Comparison of ENCODE assay signal across 9 mouse cellular contexts in genomic region chr7:45621443-45621842, GRCm38 (mm10). TPM values are rescaled to one million over a fixed set of nuclear protein-coding genes. Genes with fewer than 3 reads are reported as not detected.
DNase-seq lines count a peak whose midpoint lies in the region; ATAC-seq lines count a peak whose summit lies in the region.
"Had no signal": no experiment of that assay in that cellular context is flagged by ENCODE, and none has a peak within 500 bp of the region (broad histone marks: within the 10 kb centered on the region; RNA-seq: fewer than 3 reads in every experiment).

Gene Izumo1, plus strand, starts transcription at chr7:45621811.

- H3K27me3 ChIP-seq in intestine, embryonic 15.5 days (replicated peaks) = peaks cover 24% of the 10 kb centered on the region
- peaks cover 12% of the 10 kb centered on the region for H3K27me3 ChIP-seq in intestine, embryonic 16.5 days (replicated peaks; ENCODE audit: control insufficient read depth, insufficient read depth, low read length)
- peaks cover 61% of the 10 kb centered on the region for H3K27me3 ChIP-seq in embryonic facial prominence, embryonic 10.5 days (replicated peaks; ENCODE audit: low read depth, poor library complexity, severe bottlenecking)
- peaks cover 42% of the 10 kb centered on the region for H3K27me3 ChIP-seq in forebrain, embryonic 13.5 days

- H3K27ac ChIP-seq in intestine, embryonic 15.5 days = no peak within 1 kb of the TSS
- H3K27ac ChIP-seq in intestine, embryonic 16.5 days (ENCODE audit: low read length) = no peak within 1 kb of the TSS
- H3K27ac ChIP-seq in embryonic facial prominence, embryonic 10.5 days (replicated peaks) = no peak within 1 kb of the TSS
- H3K27ac ChIP-seq in forebrain, embryonic 13.5 days = no peak within 1 kb of the TSS

- peak within 1 kb of the TSS; percentile 11; the same call in 1 of the 2 replicates for H3K4me2 ChIP-seq in intestine, embryonic 15.5 days (replicated peaks)
- H3K4me2 ChIP-seq in intestine, embryonic 16.5 days (ENCODE audit: low read depth, low read length) = no peak within 1 kb of the TSS
- no peak within 1 kb of the TSS for H3K4me2 ChIP-seq in forebrain, embryonic 13.5 days

- H3K9ac ChIP-seq in intestine, embryonic 15.5 days = no peak within 1 kb of the TSS
- no peak within 1 kb of the TSS for H3K9ac ChIP-seq in intestine, embryonic 16.5 days (ENCODE audit: low read depth, low read length)
- no peak within 1 kb of the TSS for H3K9ac ChIP-seq in forebrain, embryonic 13.5 days

- WGBS in intestine, embryonic 15.5 days = 42% methylated on average over 9 of the region's 9 CpGs
- 39% methylated on average over 9 of the region's 9 CpGs for WGBS in intestine, embryonic 16.5 days
- 32% methylated on average over 9 of the region's 9 CpGs for WGBS in embryonic facial prominence, embryonic 10.5 days
- 38% methylated on average over 9 of the region's 9 CpGs for WGBS in forebrain, embryonic 13.5 days

- no peaks in the 10 kb centered on the region for H3K36me3 ChIP-seq in intestine, embryonic 15.5 days
- H3K36me3 ChIP-seq in intestine, embryonic 16.5 days (ENCODE audit: control insufficient read depth, insufficient read depth, low read length) = no peaks in the 10 kb centered on the region
- no peaks in the 10 kb centered on the region for H3K36me3 ChIP-seq in embryonic facial prominence, embryonic 10.5 days (replicated peaks)
- H3K36me3 ChIP-seq in forebrain, embryonic 13.5 days (ENCODE audit: poor library complexity, severe bottlenecking) = no peaks in the 10 kb centered on the region

- no peaks in the 10 kb centered on the region for H3K9me3 ChIP-seq in intestine, embryonic 15.5 days
- H3K9me3 ChIP-seq in intestine, embryonic 16.5 days (ENCODE audit: control insufficient read depth, low read length) = no peaks in the 10 kb centered on the region
- no peaks in the 10 kb centered on the region for H3K9me3 ChIP-seq in embryonic facial prominence, embryonic 10.5 days
- no peaks in the 10 kb centered on the region for H3K9me3 ChIP-seq in forebrain, embryonic 13.5 days (replicated peaks)

- peak; percentile 83 for DNase-seq in ES-CJ7 (ENCODE audit: low read depth, low spot score)
- DNase-seq in embryonic facial prominence, embryonic 10.5 days (ENCODE audit: low spot score) = peak; percentile 45
- peak; percentile 78 for DNase-seq in lung, postnatal 10 days

- peaks cover 11% of the 10 kb centered on the region for H3K4me1 ChIP-seq in intestine, embryonic 15.5 days (replicated peaks)
- H3K4me1 ChIP-seq in intestine, embryonic 16.5 days (ENCODE audit: control insufficient read depth, insufficient read depth, low read length) = peaks cover 3% of the 10 kb centered on the region; the same call in 1 of the 2 replicates
- H3K4me1 ChIP-seq in embryonic facial prominence, embryonic 10.5 days = peaks cover 11% of the 10 kb centered on the region
- peaks cover 5% of the 10 kb centered on the region for H3K4me1 ChIP-seq in forebrain, embryonic 13.5 days

- no peak for ATAC-seq in intestine, embryonic 15.5 days
- no peak for ATAC-seq in intestine, embryonic 16.5 days
- ATAC-seq in activated CD4-positive, CD25-positive, alpha-beta regulatory T cell, adult 4 months = no peak
- ATAC-seq in erythroblast, adult 5-6 weeks (replicated peaks; ENCODE audit: low FRiP score, poor library complexity, severe bottlenecking) = no peak
- ATAC-seq in forebrain, embryonic 13.5 days = no peak
- ATAC-seq: midbrain, embryonic 16.5 days had no signal

- no peak within 1 kb of the TSS for H3K4me3 ChIP-seq in intestine, embryonic 15.5 days (replicated peaks)
- no peak within 1 kb of the TSS for H3K4me3 ChIP-seq in intestine, embryonic 16.5 days (ENCODE audit: low read length)
- peak within 1 kb of the TSS; percentile 28; the same call in 1 of the 2 replicates for H3K4me3 ChIP-seq in embryonic facial prominence, embryonic 10.5 days
- H3K4me3 ChIP-seq in forebrain, embryonic 13.5 days = no peak within 1 kb of the TSS

RNA-seq across cellular contexts. Expression of gene Izumo1, which starts in this region (rescaled TPM):
- polyA plus RNA-seq in intestine, embryonic 15.5 days (2015; fragmentation: Nextera tagmentation; extraction: Ambion mirVana) = 0.13 TPM in 1 of 2 replicates, not detected in the other
- 0.07 and 0.15 TPM in 2 replicates for polyA plus RNA-seq in intestine, embryonic 16.5 days (2015; fragmentation: Nextera tagmentation; extraction: Ambion mirVana)
- 0.07 and 0.10 TPM in 2 replicates for polyA plus RNA-seq in embryonic facial prominence, embryonic 10.5 days (2016; fragmentation: Nextera tagmentation; extraction: Ambion mirVana)
- not detected for polyA plus RNA-seq in activated CD4-positive, CD25-positive, alpha-beta regulatory T cell, adult 4 months (2017; shearing (Covaris generic))
- not detected in 2 replicates for total RNA-seq in erythroblast, adult 5-6 weeks (2015; ENCODE audit: low replicate concordance)
- total RNA-seq in erythroblast, adult 5-6 weeks (2017; ENCODE audit: low replicate concordance) = not detected in 2 replicates
- polyA plus RNA-seq in forebrain, embryonic 13.5 days (2015; fragmentation: Nextera tagmentation; extraction: Ambion mirVana) = 0.10 TPM in 1 of 2 replicates, not detected in the other
- polyA plus RNA-seq: midbrain, embryonic 16.5 days had no signal

Comparison
In these comparisons a context has a peak if more than half of its experiments do, and no peak if none do; other contexts are left out.
1. Peak in DNase-seq and H3K4me3 ChIP-seq in embryonic facial prominence, embryonic 10.5 days; RNA of the gene not detected or under 1 TPM.